Mouse (Mus musculus): ENCODE measurements around the gene Gucy1a1. TPM values are rescaled to one million over a fixed set of nuclear protein-coding genes. Genes with fewer than 3 reads are reported as not detected.
A peak's percentile ranks its signal among the peaks of the same experiment; 100 is the strongest.
"Not testable (repeated sequence)": the region's sequence is repeated elsewhere in the genome, so short reads cannot be mapped to it uniquely, and the experiment has no call there.

Gene Gucy1a1
- 10 to 100 TPM; 17.6 to 21.7 TPM for total RNA-seq (2021)

- intact Hi-C loops (cut with DNase I): no loop called here
- peak; percentile 51 to 57 for DNase-seq
Observed at GRCm38 (mm10) chr3:82145126-82145901, at the start of gene Gucy1a1. Gene Gucy1a1, minus strand, starts transcription at chr3:82145789.

- no peak for DNase-seq
- intact Hi-C loops (cut with DNase I): no loop called here
Observed at GRCm38 (mm10) chr3:82191559-82192245, 46.1 kb upstream of the Gucy1a1 start.

GRCm38 (mm10) chr3:82185626-82186025 lies 40.0 kb upstream of the Gucy1a1 start:
- peak in 1 of 2 experiments; percentile 22 for DNase-seq
- intact Hi-C loops (cut with DNase I): no loop called here

- DNase-seq: no peak
- intact Hi-C loops (cut with DNase I): no loop called here
Observed at GRCm38 (mm10) chr3:82181500-82181899, 35.9 kb upstream of the Gucy1a1 start.

- intact Hi-C loops (cut with DNase I): no loop called here
- no peak for DNase-seq
Observed at GRCm38 (mm10) chr3:82180253-82180652, 34.7 kb upstream of the Gucy1a1 start.

- intact Hi-C loops (cut with DNase I): loop anchor here (5.0 kb wide), 1 partner anchor 33 kb away; no protein-coding TSS in a partner anchor
- DNase-seq: no peak
Observed at GRCm38 (mm10) chr3:82175501-82175900, 29.9 kb upstream of the Gucy1a1 start.

GRCm38 (mm10) chr3:82167064-82167463 lies 21.5 kb upstream of the Gucy1a1 start:
- DNase-seq: no peak
- intact Hi-C loops (cut with DNase I): no loop called here

- DNase-seq: no peak
- intact Hi-C loops (cut with DNase I): no loop called here
Observed at GRCm38 (mm10) chr3:82165937-82166336, 20.3 kb upstream of the Gucy1a1 start.

- intact Hi-C loops (cut with DNase I); DNase-seq: not testable (repeated sequence)
Observed at GRCm38 (mm10) chr3:82162992-82163391, 17.4 kb upstream of the Gucy1a1 start.

GRCm38 (mm10) chr3:82145978-82146377 lies 389 bp upstream of the Gucy1a1 start:
- intact Hi-C loops (cut with DNase I): no loop called here
- no peak for DNase-seq

- DNase-seq: peak in 1 of 2 experiments; percentile 3
- intact Hi-C loops (cut with DNase I): loop anchor here (5.0 kb wide), 3 partner anchors 33 to 72 kb away; partner anchors contain the start of gene Gucy1b1
Observed at GRCm38 (mm10) chr3:82144725-82145125, 864 bp downstream of the Gucy1a1 start.

- intact Hi-C loops (cut with DNase I): loop anchor here (5.0 kb wide), 3 partner anchors 33 to 68 kb away; partner anchors contain the start of gene Gucy1b1
- no peak for DNase-seq
Observed at GRCm38 (mm10) chr3:82140781-82141180, 4.8 kb downstream of the Gucy1a1 start.

GRCm38 (mm10) chr3:82138002-82138667 lies 7.5 kb downstream of the Gucy1a1 start:
- DNase-seq: no peak
- intact Hi-C loops (cut with DNase I): no loop called here

- intact Hi-C loops (cut with DNase I): no loop called here
- no peak for DNase-seq
Observed at GRCm38 (mm10) chr3:82135483-82135882, 10.1 kb downstream of the Gucy1a1 start.

- intact Hi-C loops (cut with DNase I): no loop called here
Observed at GRCm38 (mm10) chr3:82129258-82129657, 16.3 kb downstream of the Gucy1a1 start.

GRCm38 (mm10) chr3:82124567-82124966 lies 21.0 kb downstream of the Gucy1a1 start:
- no peak for DNase-seq
- intact Hi-C loops (cut with DNase I): no loop called here

More at GRCm38 (mm10) chr3:82129258-82129657, 16.3 kb downstream of the Gucy1a1 start:
- DNase-seq: no peak

GRCm38 (mm10) chr3:82118916-82119315 lies 26.7 kb downstream of the Gucy1a1 start:
- peak in 1 of 2 experiments; percentile 11 for DNase-seq
- intact Hi-C loops (cut with DNase I): no loop called here

GRCm38 (mm10) chr3:82112439-82112838 lies 33.1 kb downstream of the Gucy1a1 start:
- DNase-seq: peak; percentile 43 to 49
- intact Hi-C loops (cut with DNase I): loop anchor here (5.0 kb wide), 1 partner anchor 40 kb away; the partner anchor contains the start of gene Gucy1b1

GRCm38 (mm10) chr3:82111986-82112385 lies 33.6 kb downstream of the Gucy1a1 start:
- DNase-seq: peak; percentile 9 to 26
- intact Hi-C loops (cut with DNase I): loop anchor here (5.0 kb wide), 1 partner anchor 40 kb away; the partner anchor contains the start of gene Gucy1b1

GRCm38 (mm10) chr3:82108951-82109350 lies 36.6 kb downstream of the Gucy1a1 start:
- no peak for DNase-seq
- intact Hi-C loops (cut with DNase I): loop anchor here (5.0 kb wide), 1 partner anchor 33 kb away; no protein-coding TSS in a partner anchor

GRCm38 (mm10) chr3:82104229-82104628 lies 41.4 kb downstream of the Gucy1a1 start:
- intact Hi-C loops (cut with DNase I): no loop called here
- DNase-seq: no peak
